Mouse (Mus musculus) forelimb bud, embryonic 11.5 days (tissue): ENCODE results near the gene Gfm1.

Source experiments
- DNase-seq: peaks from one replicate; pipeline ENCODE4 v3.0.0-alpha.2; 2012; ENCODE audit warnings: low read depth, low spot score

Gene Gfm1

DNA sequence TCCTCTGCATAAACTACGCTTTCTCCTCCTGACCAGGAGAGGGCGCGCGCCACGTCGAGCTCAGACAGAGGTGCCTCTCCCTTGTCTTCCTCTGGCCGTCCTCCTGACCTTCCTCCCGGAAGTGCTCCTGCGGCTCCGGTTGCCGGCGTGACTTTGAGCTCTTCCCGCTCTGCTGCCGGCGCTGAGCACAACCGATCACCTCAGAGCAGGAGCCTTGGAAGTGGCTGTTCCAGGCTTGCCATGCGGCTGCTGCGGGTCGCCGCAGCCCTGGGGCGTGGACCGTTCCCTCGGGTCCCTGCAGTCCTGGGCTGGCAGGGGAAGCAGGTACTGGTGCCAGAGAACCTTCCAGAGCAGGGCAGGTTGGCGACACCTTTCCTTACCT is at the start of gene Gfm1:
Gene Gfm1, plus strand, starts transcription at position 98 of the 382 bp plus-strand sequence.
- DNase-seq = peak; percentile 78

GRCm38 (mm10) chr3:67429338-67429998 is 428 bp upstream of the Gfm1 start:
- no peak for DNase-seq

DNA sequence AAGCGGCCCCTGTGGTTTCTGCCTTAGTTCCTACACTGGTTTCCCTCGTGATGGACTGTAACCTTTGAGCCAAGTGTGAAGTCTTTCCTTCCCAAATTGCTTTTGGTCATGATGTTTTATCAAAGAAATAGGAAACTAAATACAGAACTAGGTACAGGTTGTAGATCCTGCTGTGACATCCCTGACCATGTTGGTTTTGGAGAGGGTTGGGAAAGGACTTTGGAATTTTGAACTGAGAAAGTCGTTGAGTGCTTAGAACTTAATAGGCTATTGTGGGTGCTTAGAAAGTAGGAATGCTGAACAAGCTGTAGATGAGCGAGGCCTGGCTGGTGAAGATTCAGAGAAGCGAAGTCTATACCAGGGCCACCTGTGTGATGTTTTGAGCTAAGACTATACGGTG is 4.1 kb downstream of the Gfm1 start:
- DNase-seq = no peak

DNA sequence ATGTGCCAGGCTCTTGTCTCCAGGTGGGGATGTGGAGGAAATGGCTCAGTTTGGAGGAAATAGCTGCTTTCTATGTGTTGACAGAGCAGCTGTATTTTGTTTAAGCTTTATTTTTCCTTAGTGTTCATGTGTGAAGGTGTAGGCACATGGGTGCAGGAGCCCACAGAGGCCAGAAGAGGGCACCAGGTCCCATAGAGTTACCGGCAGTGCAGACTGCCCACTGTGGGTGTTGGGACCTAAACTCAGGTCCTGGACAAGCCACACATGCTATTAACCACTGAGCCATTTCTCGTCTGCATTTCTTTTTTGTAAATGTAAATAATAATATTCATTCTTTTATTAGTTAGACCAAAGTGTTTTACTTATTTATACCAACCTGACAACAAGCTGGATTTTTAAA is 17.2 kb downstream of the Gfm1 start:
- no peak for DNase-seq

DNA sequence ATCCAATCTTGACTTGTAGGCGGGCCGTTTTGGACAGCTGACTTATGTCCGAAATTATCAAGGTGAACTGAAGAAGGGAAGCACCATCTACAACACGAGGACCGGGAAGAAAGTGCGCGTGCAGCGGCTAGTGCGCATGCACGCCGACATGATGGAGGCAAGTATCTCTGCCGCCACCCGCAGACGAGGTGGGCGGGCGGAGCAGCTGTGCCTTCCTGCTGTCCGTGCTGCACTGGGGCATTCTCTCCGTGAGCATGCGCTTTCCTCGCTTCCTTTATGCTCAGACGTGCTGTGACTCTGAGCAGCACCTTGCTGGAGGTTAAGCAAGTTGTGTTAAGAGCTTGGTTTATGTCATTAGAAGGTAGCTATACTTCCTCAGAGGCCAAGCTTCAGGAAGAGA is 19.8 kb downstream of the Gfm1 start:
- no peak for DNase-seq

DNA sequence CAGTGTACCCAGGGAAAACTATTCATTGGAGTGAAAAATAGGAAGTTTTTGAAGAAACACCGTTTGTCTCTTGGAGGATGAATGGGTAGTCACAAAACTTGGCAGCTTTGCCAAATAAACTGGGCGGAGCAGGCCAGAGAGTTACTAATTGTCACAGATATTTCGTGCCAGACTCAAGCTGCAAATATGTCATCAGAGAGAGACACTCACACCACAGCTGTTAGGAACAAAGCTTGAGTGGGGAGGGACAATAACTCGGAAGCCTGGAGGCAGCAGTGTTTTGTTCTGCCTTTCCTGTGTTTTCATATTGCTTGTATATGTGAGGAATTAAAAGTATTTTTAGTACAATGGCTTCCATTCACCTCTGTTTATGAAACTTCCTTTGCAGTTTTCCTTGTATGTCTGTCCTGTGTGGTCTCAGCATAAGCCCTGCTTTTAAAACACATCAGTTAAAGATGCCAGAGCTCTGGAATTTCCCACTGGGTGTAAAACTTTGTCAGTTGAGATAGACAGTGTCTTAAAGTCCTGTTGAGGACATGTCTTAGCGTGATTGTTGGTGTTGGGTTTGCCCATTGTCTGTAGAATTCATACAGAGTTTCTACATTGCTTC is 20.8 kb downstream of the Gfm1 start:
- no peak for DNase-seq

GRCm38 (mm10) chr3:67459881-67460280 is 30.0 kb downstream of the Gfm1 start:
- no peak for DNase-seq

GRCm38 (mm10) chr3:67462015-67462414 is 32.1 kb downstream of the Gfm1 start:
- DNase-seq = no peak

DNA sequence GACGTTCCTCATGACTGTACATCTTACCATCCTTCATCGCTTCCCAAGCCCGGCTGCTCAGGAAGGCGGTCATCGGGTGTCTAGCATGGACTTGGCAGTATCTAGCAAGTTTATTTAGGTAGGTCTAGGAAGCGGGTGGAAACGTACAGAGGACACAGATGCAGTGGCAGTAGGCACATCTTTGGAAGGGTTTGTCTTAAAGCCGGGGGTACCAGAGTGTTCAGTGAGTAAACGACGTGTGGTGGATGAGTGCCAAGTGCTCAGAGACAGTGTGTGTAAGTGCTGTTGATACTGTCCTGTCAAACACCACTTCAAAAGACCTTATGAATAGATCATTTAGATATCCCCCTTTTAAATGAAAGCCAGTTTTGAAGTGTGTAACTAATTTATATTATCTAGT is 32.7 kb downstream of the Gfm1 start:
- no peak for DNase-seq

DNA sequence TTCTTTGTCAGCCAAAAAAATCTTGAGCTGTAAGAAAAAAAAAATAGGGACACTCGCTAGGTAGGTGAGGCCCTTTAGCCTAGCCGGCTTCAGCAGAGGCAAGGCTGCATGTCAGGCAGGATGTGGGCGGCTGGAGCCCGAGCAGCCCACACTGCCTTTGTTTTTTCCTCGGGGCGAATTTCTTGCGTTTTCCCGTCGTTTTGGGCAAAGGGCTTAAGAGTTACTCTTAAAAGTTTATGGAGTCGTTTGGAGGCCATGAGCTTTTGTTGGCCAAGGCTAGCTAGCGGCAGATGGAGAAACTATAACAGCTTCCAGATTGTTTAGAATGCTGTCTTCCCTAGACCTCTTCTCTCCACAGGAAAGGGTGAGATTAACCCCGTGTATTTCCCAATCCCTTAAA is 33.1 kb downstream of the Gfm1 start:
- peak; percentile 35 for DNase-seq

DNA sequence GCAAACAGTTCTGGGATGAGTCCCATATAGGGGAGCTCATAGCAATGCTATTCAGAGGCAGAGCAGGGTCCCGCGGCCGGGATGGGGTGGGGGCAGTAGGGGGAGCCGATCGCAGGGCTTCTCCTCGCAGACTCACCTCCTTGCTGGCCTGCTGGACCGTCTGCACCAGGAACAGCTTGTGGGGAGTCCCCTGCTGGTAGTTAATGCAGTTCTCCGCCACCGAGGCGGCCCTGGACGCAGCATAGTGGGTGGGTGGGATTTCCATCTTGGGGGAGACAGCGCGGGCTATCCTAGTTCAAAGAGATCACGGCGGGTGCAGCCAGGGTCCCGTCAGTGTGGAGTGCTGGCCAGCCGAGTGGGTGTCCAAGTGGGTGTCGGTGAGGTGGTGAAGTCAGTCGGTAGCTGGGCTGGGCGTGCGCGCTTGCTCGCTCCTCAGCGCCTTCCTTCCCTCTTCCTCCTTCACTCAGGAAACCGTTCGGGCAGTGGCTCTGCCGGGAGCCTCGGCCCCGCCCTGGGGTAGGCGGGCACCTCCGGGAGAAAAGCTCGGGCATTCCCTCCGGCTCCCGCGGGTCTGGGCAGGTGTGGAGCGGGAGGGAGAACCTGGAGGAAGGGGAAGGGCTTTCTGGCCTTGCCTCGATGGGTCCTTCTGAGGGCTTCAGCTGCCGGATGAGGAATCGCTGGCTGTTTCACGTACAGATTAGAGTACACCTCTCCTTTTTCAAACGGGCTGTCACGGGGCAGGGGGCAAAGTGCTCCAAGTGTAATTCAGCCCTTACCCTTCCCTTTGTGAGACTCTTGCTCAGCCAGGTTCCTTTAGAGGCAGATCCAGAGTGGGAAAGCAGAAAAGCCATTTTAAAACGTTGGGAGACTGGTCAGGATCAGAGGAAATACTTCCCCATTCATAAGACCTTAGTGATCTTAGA is 33.8 kb downstream of the Gfm1 start, which contains the start of gene Lxn:
Gene Lxn, minus strand, starts transcription at position 477 of the 923 bp plus-strand sequence.
- peak; percentile 59 for DNase-seq

GRCm38 (mm10) chr3:67466576-67466975 is 36.7 kb downstream of the Gfm1 start:
- no peak for DNase-seq

GRCm38 (mm10) chr3:67467281-67467680 is 37.4 kb downstream of the Gfm1 start:
- no peak for DNase-seq

DNA sequence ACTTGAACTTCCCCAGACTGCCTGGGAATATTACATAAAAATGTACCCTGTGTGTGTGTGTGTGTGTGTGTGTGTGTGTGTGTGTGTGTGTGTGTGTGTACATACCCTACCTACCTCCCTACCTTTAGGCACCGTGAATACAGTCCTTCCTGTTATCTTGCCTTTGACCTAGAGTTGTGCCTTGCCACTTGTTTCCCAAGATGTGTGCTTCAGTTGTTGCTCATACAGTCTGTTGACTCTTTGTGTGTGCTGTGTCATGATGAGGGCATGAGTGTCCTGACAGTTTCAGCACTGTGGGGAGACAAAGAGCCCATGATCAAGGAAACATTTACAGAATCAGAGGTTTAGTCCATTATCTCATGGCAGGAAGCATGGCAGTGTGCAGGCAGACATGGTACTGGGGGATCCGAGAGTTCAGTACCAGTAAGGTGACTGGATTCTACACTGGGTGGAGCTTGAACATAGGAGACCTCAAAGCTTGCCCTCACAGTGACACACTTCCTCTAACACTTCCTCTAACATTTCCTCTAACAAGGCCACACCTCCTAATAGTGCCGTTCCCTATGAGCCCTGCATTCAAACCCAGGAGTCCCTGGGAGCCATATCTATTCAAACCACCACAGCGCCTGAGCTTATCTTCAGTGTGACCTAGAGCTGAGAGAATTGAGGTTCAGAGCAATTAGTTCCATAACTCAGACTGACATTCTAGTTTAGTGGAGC is 41.7 kb downstream of the Gfm1 start:
- DNase-seq = no peak

- no peak for DNase-seq
Observed at GRCm38 (mm10) chr3:67473438-67473837, 43.5 kb downstream of the Gfm1 start.

GRCm38 (mm10) chr3:67479806-67480205 is 49.9 kb downstream of the Gfm1 start:
- no peak for DNase-seq

DNA sequence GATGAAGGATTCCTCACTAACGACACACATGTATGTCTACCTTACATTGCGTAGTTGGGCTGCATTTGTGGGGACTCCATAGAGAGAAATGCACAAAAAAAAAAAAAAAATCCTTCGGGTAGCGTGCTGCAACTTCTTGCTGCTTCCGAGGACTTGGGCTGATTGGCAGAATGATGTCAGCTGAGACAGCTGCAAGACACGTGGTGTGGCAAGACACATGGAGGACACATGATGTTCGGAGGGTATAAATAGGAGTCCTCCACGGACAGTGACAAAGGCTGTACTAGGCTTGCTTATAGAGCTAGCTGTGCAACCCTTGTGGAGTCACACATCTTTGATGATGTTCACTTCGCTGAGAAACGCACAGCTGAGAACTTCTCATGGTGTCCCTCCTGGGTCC is 52.5 kb downstream of the Gfm1 start:
- no peak for DNase-seq

GRCm38 (mm10) chr3:67485233-67485632 is 55.3 kb downstream of the Gfm1 start:
- DNase-seq = no peak

DNA sequence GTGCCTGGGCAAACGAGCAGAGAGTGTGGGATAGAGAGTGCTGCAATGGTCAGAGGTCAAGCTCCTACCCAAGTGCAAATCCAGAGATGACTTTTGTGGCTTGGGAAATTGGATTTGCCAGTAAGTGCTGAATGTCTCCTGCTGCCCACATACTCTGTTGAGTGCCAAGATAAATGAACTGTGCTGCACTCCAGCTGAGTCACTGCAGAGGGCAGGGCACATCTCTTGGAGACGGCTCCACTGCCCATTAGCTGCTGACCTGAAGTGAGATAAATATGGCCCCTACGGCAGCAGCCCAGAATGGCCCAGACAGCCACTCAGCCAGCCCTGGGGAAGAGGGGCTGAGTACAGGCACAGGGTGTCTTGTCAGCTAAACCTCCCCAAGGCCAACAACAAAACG is 60.3 kb downstream of the Gfm1 start:
- DNase-seq = no peak

- no peak for DNase-seq
Observed at GRCm38 (mm10) chr3:67492086-67492869, 62.4 kb downstream of the Gfm1 start.

DNA sequence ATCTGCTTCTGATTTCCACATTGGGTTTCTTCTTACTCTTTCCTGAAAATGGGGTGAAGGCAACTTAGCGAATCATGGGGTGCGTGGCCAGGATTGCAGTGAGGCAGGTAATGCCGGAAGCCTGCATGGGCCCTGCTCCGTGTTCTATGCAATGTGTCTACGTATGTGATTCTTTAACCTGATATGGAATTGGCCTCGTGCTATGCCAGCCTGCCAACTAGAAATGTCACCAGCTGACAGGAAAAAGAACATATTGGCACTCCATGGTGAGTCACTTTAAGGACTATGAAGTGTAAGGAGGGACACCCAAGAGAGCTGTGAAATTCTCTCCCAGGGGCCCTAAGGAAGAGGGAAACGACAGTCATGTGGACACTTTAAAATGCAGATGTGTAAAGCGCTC is 63.2 kb downstream of the Gfm1 start:
- DNase-seq = no peak
